Mouse (Mus musculus): Measurements from ENCODE around the gene Gpam.

Gpam gene

GRCm38 (mm10) chr19:55139301-55139700, 12.3 kb upstream of the Gpam start:
- DNase-seq (ENCODE audit: low spot score in 2 of 2): no peak

- DNase-seq (ENCODE audit: low spot score in 2 of 2): no peak
Observed at GRCm38 (mm10) chr19:55138506-55138905, 11.5 kb upstream of the Gpam start.

GRCm38 (mm10) chr19:55137884-55138283, 10.8 kb upstream of the Gpam start:
- no peak for DNase-seq (ENCODE audit: low spot score in 2 of 2)

- no peak for DNase-seq (ENCODE audit: low spot score in 2 of 2)
Observed at GRCm38 (mm10) chr19:55136693-55137427, 9.8 kb upstream of the Gpam start.

- no peak for DNase-seq (ENCODE audit: low spot score in 2 of 2)
Observed at GRCm38 (mm10) chr19:55135918-55136317, 8.9 kb upstream of the Gpam start.

GRCm38 (mm10) chr19:55134521-55134920, 7.5 kb upstream of the Gpam start:
- DNase-seq (ENCODE audit: low spot score in 2 of 2): no peak

GRCm38 (mm10) chr19:55132476-55132875, 5.4 kb upstream of the Gpam start:
- DNase-seq (ENCODE audit: low spot score in 2 of 2): no peak

GRCm38 (mm10) chr19:55131747-55132146, 4.7 kb upstream of the Gpam start:
- no peak for DNase-seq (ENCODE audit: low spot score in 2 of 2)

- no peak for DNase-seq (ENCODE audit: low spot score in 2 of 2)
Observed at GRCm38 (mm10) chr19:55128469-55128868, 1.4 kb upstream of the Gpam start.

- DNase-seq (ENCODE audit: low spot score in 2 of 2): no peak
Observed at GRCm38 (mm10) chr19:55125456-55125855, 1.6 kb downstream of the Gpam start.

GRCm38 (mm10) chr19:55123001-55123536, 4.0 kb downstream of the Gpam start:
- DNase-seq (ENCODE audit: low spot score in 2 of 2): peak; percentile 24 to 41

GRCm38 (mm10) chr19:55122351-55122980, 4.6 kb downstream of the Gpam start:
- peak in 1 of 2 experiments; percentile 9 for DNase-seq (ENCODE audit: low spot score in 2 of 2)

GRCm38 (mm10) chr19:55121836-55122235, 5.2 kb downstream of the Gpam start:
- DNase-seq (ENCODE audit: low spot score in 2 of 2): no peak

GRCm38 (mm10) chr19:55120518-55121244, 6.4 kb downstream of the Gpam start:
- no peak for DNase-seq (ENCODE audit: low spot score in 2 of 2)

GRCm38 (mm10) chr19:55119541-55119940, 7.5 kb downstream of the Gpam start:
- no peak for DNase-seq (ENCODE audit: low spot score in 2 of 2)

- no peak for DNase-seq (ENCODE audit: low spot score in 2 of 2)
Observed at GRCm38 (mm10) chr19:55117991-55118390, 9.0 kb downstream of the Gpam start.

GRCm38 (mm10) chr19:55117059-55117815, 9.8 kb downstream of the Gpam start:
- no peak for DNase-seq (ENCODE audit: low spot score in 2 of 2)

- no peak for DNase-seq (ENCODE audit: low spot score in 2 of 2)
Observed at GRCm38 (mm10) chr19:55115532-55115931, 11.5 kb downstream of the Gpam start.

GRCm38 (mm10) chr19:55114825-55115395, 12.1 kb downstream of the Gpam start:
- DNase-seq (ENCODE audit: low spot score in 2 of 2): no peak

GRCm38 (mm10) chr19:55107896-55108295, 19.1 kb downstream of the Gpam start:
- no peak for DNase-seq (ENCODE audit: low spot score in 2 of 2)

GRCm38 (mm10) chr19:55105969-55106368, 21.1 kb downstream of the Gpam start:
- DNase-seq (ENCODE audit: low spot score in 2 of 2): no peak
